Mouse (Mus musculus): ENCODE measurements around the gene Ywhag.
A peak's percentile ranks its signal among the peaks of the same experiment; 100 is the strongest.

Gene Ywhag

GRCm38 (mm10) chr5:135879449-135880158, 54.8 kb downstream of the Ywhag start:
- DNase-seq = peak; percentile 28

- no peak for DNase-seq
Observed at GRCm38 (mm10) chr5:135877831-135878231, 56.6 kb downstream of the Ywhag start.

- no peak for DNase-seq
Observed at GRCm38 (mm10) chr5:135877180-135877579, 57.2 kb downstream of the Ywhag start.

- no peak for DNase-seq
Observed at GRCm38 (mm10) chr5:135873753-135874152, 60.7 kb downstream of the Ywhag start.

- DNase-seq = no peak
Observed at GRCm38 (mm10) chr5:135872996-135873395, 61.4 kb downstream of the Ywhag start.

- no peak for DNase-seq
Observed at GRCm38 (mm10) chr5:135870505-135870904, 63.9 kb downstream of the Ywhag start.

GRCm38 (mm10) chr5:135869661-135870423, 64.6 kb downstream of the Ywhag start:
- DNase-seq = no peak

GRCm38 (mm10) chr5:135868653-135869052, 65.8 kb downstream of the Ywhag start:
- DNase-seq = no peak

- DNase-seq = no peak
Observed at GRCm38 (mm10) chr5:135867637-135868593, 66.5 kb downstream of the Ywhag start.

- DNase-seq = no peak
Observed at GRCm38 (mm10) chr5:135866662-135867061, 67.8 kb downstream of the Ywhag start.

Data from cerebellum, adult 11 months (tissue).